Mouse (Mus musculus): ENCODE results near the gene Il31ra. TPM values are rescaled to one million over a fixed set of nuclear protein-coding genes. Genes with fewer than 3 reads are reported as not detected.

Gene Il31ra
- polyA plus RNA-seq, 1 experiment from 2014 or later, result 0.10 TPM

- 84% methylated on average over 7 of the region's 7 CpGs for WGBS
These were observed 115.1 kb downstream of the Il31ra start for GRCm38 (mm10) chr13:112479032-112479431.

DNA sequence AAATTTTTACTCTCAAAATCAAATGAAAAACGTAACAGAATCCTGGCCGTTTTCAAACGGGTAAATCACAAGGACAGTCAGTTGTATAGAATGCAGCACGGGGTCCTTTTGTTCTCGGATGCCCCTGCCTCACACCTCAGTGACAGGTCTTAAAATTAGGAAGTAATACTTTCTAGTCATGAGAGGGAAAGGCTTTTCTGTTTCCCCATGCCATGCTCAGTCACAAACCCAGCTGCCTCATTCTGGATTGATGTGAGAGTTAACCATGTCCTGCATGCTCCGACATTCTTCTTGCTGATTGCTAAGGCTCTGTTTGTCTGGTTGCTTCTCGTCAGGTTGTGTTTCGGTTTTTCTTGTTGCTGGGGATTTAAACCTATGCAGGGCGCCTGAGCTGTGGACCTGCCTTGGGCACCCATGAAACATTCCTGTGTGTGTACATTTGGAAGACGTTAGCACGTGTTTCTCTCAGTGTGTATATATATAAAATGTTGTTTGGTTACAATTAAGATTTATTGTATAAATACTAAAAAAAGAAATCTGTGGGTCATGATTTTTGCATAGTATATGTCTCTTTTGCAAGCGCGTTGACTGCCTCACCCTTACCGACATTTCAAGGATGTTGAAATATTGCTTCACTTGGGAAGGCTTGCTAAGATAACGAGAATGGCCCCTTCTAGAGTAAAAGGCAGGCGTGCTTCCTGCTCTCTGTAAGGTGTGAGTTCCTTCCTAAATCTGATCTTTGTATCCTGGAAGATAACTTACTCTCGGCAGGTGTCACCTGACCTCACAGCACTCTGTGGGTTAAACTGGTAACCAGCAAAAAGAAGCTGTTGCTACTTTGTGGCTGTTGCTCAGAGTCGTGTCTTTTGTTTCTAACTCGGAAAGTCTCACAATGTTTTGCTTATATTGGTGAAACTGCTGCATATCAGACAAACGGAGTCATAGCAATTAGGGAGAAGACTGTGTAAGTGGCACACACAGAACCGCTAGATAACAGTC is 120.1 kb downstream of the Il31ra start:
- H3K36me3 ChIP-seq (ENCODE audit: control insufficient read depth, insufficient read depth, low read length), result peaks cover 36% of the 10 kb centered on the region
- H3K4me1 ChIP-seq (ENCODE audit: control insufficient read depth, insufficient read depth, low read length), result no peaks in the 10 kb centered on the region
- H3K9ac ChIP-seq (ENCODE audit: low read depth, low read length), result no peak overlapping the region
- no peak overlapping the region for H3K4me2 ChIP-seq (ENCODE audit: low read depth, low read length)
- H3K4me3 ChIP-seq (ENCODE audit: low read depth, low read length), result no peak overlapping the region
- H3K9me3 ChIP-seq (ENCODE audit: control insufficient read depth, low read length), result no peaks in the 10 kb centered on the region
- WGBS, result 74% methylated on average over 21 of the region's 21 CpGs
- DNase-seq (ENCODE audit: low spot score), result no peak
- H3K27me3 ChIP-seq (replicated peaks; ENCODE audit: control insufficient read depth, insufficient read depth, low read length), result no peaks in the 10 kb centered on the region
- ATAC-seq (ENCODE audit: low read depth), result no peak
- no peak overlapping the region for H3K27ac ChIP-seq (replicated peaks; ENCODE audit: low read depth, low read length)

More at GRCm38 (mm10) chr13:112479032-112479431, 115.1 kb downstream of the Il31ra start:
- H3K4me2 ChIP-seq (ENCODE audit: low read depth, low read length), result no peak overlapping the region
- no peak overlapping the region for H3K9ac ChIP-seq (ENCODE audit: low read depth, low read length)
- no peak for DNase-seq (ENCODE audit: low spot score)
- no peaks in the 10 kb centered on the region for H3K4me1 ChIP-seq (ENCODE audit: control insufficient read depth, insufficient read depth, low read length)
- no peak overlapping the region for H3K4me3 ChIP-seq (ENCODE audit: low read depth, low read length)
- H3K27me3 ChIP-seq (replicated peaks; ENCODE audit: control insufficient read depth, insufficient read depth, low read length), result no peaks in the 10 kb centered on the region
- no peaks in the 10 kb centered on the region for H3K9me3 ChIP-seq (ENCODE audit: control insufficient read depth, low read length)
- H3K36me3 ChIP-seq (ENCODE audit: control insufficient read depth, insufficient read depth, low read length), result peaks cover 70% of the 10 kb centered on the region
- no peak for ATAC-seq (ENCODE audit: low read depth)
- H3K27ac ChIP-seq (replicated peaks; ENCODE audit: low read depth, low read length), result no peak overlapping the region

DNA sequence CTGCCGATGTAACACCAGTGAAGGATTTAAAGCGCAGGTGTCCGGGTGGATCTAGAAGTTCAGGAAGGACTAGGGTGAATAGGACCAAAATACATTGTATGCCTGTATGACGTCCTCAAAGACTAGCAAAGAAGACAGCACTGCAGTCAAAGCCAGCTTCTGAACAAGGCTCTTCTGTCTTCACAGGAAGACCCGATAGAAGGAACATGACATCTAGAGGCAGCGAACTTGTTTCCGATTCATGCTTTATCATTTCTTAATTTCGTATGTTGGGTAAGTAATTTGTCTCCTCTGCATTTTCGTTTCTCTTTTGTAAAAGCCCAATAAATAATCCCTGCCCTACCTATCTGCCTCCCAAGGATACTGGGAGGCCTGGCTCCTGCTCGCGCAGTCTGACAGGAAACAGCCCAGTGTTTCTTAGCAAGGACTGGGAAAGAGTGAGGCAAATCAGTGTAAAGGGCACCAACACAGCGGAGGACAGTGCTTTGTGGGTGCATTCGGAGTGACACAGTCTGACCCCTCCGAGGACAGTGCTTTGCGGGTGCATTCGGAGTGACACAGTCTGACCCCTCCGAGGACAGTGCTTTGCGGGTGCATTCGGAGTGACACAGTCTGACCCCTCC is 121.6 kb downstream of the Il31ra start:
- Histone ChIP-seq H3K36me3 (ENCODE audit: control insufficient read depth, insufficient read depth, low read length) (peaks cover 23% of the 10 kb centered on the region), H3K9me3 (ENCODE audit: control insufficient read depth, low read length) (no peaks in the 10 kb centered on the region), H3K4me2 (ENCODE audit: low read depth, low read length) (no peak overlapping the region), H3K9ac (ENCODE audit: low read depth, low read length) (no peak overlapping the region), H3K27me3 (replicated peaks; ENCODE audit: control insufficient read depth, insufficient read depth, low read length) (no peaks in the 10 kb centered on the region), H3K4me1 (ENCODE audit: control insufficient read depth, insufficient read depth, low read length) (no peaks in the 10 kb centered on the region), H3K4me3 (ENCODE audit: low read depth, low read length) (no peak overlapping the region), H3K27ac (replicated peaks; ENCODE audit: low read depth, low read length) (no peak overlapping the region)
- DNase-seq (ENCODE audit: low spot score), result no peak
- ATAC-seq (ENCODE audit: low read depth), result no peak
- 87% methylated on average over 16 of the region's 19 CpGs for WGBS

- no peak overlapping the region for H3K4me2 ChIP-seq (ENCODE audit: low read depth, low read length)
- H3K27me3 ChIP-seq (replicated peaks; ENCODE audit: control insufficient read depth, insufficient read depth, low read length), result no peaks in the 10 kb centered on the region
- DNase-seq (ENCODE audit: low spot score) (no peak), ATAC-seq (ENCODE audit: low read depth) (no peak)
- peaks cover 15% of the 10 kb centered on the region for H3K36me3 ChIP-seq (ENCODE audit: control insufficient read depth, insufficient read depth, low read length)
- no peaks in the 10 kb centered on the region for H3K9me3 ChIP-seq (ENCODE audit: control insufficient read depth, low read length)
- peaks cover 7% of the 10 kb centered on the region for H3K4me1 ChIP-seq (ENCODE audit: control insufficient read depth, insufficient read depth, low read length)
- H3K4me3 ChIP-seq (ENCODE audit: low read depth, low read length), result no peak overlapping the region
- H3K9ac ChIP-seq (ENCODE audit: low read depth, low read length), result no peak overlapping the region
- 81% methylated on average over 9 of the region's 9 CpGs for whole genome bisulfite sequencing
- H3K27ac ChIP-seq (replicated peaks; ENCODE audit: low read depth, low read length), result no peak overlapping the region
These were observed 123.0 kb downstream of the Il31ra start for GRCm38 (mm10) chr13:112471201-112471600.

Other genes with a start within 250 kb of the Il31ra start
- 43.2 and 47.4 TPM in 2 replicates for gene Il6st, start 130.3 kb downstream of the Il31ra start, polyA plus RNA-seq (2014; fragmentation: Nextera tagmentation; extraction: Ambion mirVana)
- gene Ddx4, start 58.1 kb upstream of the Il31ra start, polyA plus RNA-seq (2014; fragmentation: Nextera tagmentation; extraction: Ambion mirVana), result 0.99 and 2.0 TPM in 2 replicates
- 13.8 and 13.9 TPM in 2 replicates for gene Slc38a9, start 66.4 kb upstream of the Il31ra start, polyA plus RNA-seq (2014; fragmentation: Nextera tagmentation; extraction: Ambion mirVana)
- 60.5 and 64.6 TPM in 2 replicates for gene Plpp1, start 206.4 kb upstream of the Il31ra start, polyA plus RNA-seq (2014; fragmentation: Nextera tagmentation; extraction: Ambion mirVana)